Mouse (Mus musculus): ENCODE data around the gene Sh3tc1. TPM values are rescaled to one million over a fixed set of nuclear protein-coding genes. Genes with fewer than 3 reads are reported as not detected.

Sh3tc1 gene
- polyA plus RNA-seq, 1 experiment from 2014 or later, result 1.5 TPM

DNA sequence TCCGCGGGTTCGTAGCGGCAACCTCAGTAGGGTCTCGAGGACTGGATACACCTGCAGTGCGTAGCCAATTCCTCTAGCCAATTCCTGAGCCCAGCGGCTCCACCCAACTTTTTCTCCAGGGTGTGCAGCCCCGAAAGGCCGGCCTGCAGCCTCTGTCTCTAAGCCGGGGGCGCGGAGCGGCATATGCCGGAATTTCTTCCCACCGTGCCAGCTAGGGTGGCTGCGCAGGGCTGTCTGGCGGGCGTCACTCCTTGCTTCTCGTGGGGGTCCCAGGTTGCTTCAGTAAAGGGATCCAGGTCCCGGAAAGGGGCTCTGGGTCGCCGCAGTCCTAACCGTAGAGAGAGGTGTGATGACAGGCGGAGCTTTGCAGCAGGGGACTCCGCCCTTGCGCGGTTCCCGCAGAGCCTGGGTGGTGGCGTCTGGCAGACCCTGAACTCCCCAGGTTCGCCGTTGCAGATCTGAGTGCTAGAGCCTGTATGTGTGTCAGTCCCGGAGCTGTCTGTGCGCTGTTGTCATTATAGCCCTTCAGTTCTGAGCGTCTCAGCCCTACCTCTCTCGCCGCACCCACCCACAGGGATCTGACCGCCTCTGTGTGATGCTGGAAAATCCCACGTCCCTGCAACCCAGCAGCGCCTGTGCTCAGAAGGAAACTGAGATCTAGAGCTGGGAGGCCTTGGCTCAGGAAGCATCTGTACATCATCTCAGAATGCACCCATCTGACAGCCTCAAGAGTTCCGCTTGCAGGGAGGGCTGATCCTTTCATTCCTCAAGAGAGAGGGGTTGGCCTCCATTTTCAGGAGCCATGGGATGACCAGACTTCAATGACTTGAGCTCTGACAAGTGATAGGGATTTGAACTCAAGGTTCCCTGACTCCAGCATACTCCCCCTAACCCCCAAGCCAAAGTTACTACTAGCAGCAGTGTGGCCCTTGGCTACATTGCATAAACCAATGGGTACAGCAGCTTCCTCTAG, 18.6 kb upstream of the Sh3tc1 start:
- peak overlapping the region; percentile 60 for H3K9ac ChIP-seq (ENCODE audit: low read depth, low read length)
- DNase-seq (ENCODE audit: low spot score) (no peak), ATAC-seq (ENCODE audit: low FRiP score) (no peak; the same call in 1 of the 2 replicates)
- peak overlapping the region; percentile 98 for H3K4me2 ChIP-seq (replicated peaks; ENCODE audit: low read depth, low read length)
- no peaks in the 10 kb centered on the region; the same call in 1 of the 2 replicates for H3K4me1 ChIP-seq (replicated peaks; ENCODE audit: control insufficient read depth, insufficient read depth, low read length)
- H3K27ac ChIP-seq (ENCODE audit: low read depth, low read length), result no peak overlapping the region
- H3K27me3 ChIP-seq (ENCODE audit: control insufficient read depth, insufficient read depth, low read length), result peaks cover 25% of the 10 kb centered on the region
- H3K36me3 ChIP-seq (ENCODE audit: control insufficient read depth, insufficient read depth, low read length), result no peaks in the 10 kb centered on the region
- 2% methylated on average over 40 of the region's 40 CpGs for WGBS
- H3K4me3 ChIP-seq (ENCODE audit: low read depth, low read length), result peak overlapping the region; percentile 51
- H3K9me3 ChIP-seq (ENCODE audit: control insufficient read depth, low read length), result no peaks in the 10 kb centered on the region

DNA sequence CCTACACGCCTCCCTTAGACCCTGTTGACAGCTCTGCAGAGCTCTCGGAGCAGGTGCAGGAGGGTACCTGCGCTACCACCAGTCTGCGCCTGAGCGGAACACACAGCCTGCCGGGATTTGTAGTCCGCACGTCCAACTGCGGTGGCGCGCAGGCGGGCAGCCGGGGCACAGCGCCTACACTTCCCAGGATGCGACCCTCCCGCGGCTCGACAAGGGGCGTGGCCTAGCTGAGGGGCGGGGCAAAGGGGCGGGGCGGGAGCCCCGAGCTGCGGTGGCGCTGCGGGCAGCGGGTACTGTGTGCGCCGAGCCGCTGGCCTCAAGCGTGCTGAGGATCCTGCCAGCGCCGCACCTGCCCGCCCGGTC, 17.8 kb upstream of the Sh3tc1 start, which contains the start of gene Ablim2:
TSS of gene Ablim2 (plus strand) at position 242 of the 363 bp plus-strand sequence.
- under 1% methylated on average over 35 of the region's 35 CpGs for WGBS
- Histone ChIP-seq H3K9me3 (ENCODE audit: control insufficient read depth, low read length) (no peaks in the 10 kb centered on the region), H3K9ac (ENCODE audit: low read depth, low read length) (peak within 1 kb of the TSS; percentile 60), H3K27ac (ENCODE audit: low read depth, low read length) (no peak within 1 kb of the TSS), H3K4me3 (ENCODE audit: low read depth, low read length) (peak within 1 kb of the TSS; percentile 51), H3K36me3 (ENCODE audit: control insufficient read depth, insufficient read depth, low read length) (no peaks in the 10 kb centered on the region), H3K4me1 (replicated peaks; ENCODE audit: control insufficient read depth, insufficient read depth, low read length) (no peaks in the 10 kb centered on the region; the same call in 1 of the 2 replicates), H3K27me3 (ENCODE audit: control insufficient read depth, insufficient read depth, low read length) (peaks cover 25% of the 10 kb centered on the region), H3K4me2 (replicated peaks; ENCODE audit: low read depth, low read length) (peak within 1 kb of the TSS; percentile 98)
- DNase-seq (ENCODE audit: low spot score), result peak; percentile 96
- ATAC-seq (ENCODE audit: low FRiP score), result peak; percentile 96

DNA sequence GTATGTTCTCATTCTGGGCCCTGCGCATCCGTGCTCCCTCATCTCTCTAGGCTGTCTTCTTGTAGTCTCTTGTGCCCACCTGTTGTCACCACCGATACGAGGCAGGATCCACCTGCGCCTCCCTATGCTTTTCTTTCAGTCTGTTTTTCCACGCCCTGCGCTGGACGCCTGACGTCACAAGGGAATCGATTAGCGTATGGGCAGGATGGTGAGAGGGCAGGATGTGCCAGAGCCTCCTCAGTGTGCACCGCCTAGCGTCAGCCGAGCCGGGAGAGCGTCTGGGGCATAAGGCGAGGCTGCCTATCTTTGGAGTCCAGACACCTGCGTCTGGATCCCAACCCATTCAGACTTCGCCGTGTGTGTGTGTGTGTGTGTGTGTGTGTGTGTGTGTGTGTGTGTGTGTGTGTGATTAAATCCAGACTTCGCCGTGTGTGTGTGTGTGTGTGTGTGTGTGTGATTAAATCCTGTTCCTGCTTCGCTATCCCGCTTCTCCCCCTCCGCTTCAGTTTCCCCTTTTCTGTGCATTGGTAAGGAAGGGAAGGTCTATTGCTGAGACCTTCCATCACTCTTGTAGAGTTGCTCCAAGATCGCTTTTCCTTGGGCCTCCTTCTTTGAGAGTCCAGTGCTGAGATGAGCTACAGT, 17.3 kb upstream of the Sh3tc1 start:
- no peak overlapping the region; the same call in 1 of the 2 replicates for H3K9ac ChIP-seq (ENCODE audit: low read depth, low read length)
- no peaks in the 10 kb centered on the region; the same call in 1 of the 2 replicates for H3K4me1 ChIP-seq (replicated peaks; ENCODE audit: control insufficient read depth, insufficient read depth, low read length)
- peak overlapping the region; percentile 51 for H3K4me3 ChIP-seq (ENCODE audit: low read depth, low read length)
- WGBS, result 10% methylated on average over 26 of the region's 26 CpGs
- ATAC-seq (ENCODE audit: low FRiP score), result peak; percentile 56
- H3K27me3 ChIP-seq (ENCODE audit: control insufficient read depth, insufficient read depth, low read length), result peaks cover 25% of the 10 kb centered on the region
- peak overlapping the region; percentile 98 for H3K4me2 ChIP-seq (replicated peaks; ENCODE audit: low read depth, low read length)
- peak; percentile 35 for DNase-seq (ENCODE audit: low spot score)
- H3K27ac ChIP-seq (ENCODE audit: low read depth, low read length), result no peak overlapping the region
- H3K36me3 ChIP-seq (ENCODE audit: control insufficient read depth, insufficient read depth, low read length), result no peaks in the 10 kb centered on the region
- H3K9me3 ChIP-seq (ENCODE audit: control insufficient read depth, low read length), result no peaks in the 10 kb centered on the region

DNA sequence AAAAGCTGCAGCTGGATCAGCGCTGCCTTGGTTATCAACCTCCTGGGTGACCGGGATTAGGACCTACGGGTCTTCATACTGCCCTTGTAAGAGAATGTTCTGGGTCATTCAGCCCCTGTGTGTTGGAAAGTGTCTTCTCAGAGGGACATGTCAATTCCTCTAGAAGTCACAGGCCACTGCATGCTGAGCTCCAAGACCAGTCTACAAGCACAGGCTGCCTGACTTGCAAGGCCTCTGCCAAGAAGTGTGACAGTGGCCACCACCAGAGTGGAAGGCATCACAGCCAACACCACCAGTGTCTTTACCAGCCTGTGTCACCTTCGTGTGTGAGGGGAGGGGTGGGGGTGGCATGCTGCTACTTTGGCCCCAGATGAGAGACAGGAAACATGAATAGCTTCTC, 16.2 kb upstream of the Sh3tc1 start:
- DNase-seq (ENCODE audit: low spot score), result no peak
- 72% methylated on average over 4 of the region's 4 CpGs for WGBS

GRCm38 (mm10) chr5:35755131-35755733, 15.4 kb upstream of the Sh3tc1 start:
- H3K36me3 ChIP-seq (ENCODE audit: control insufficient read depth, insufficient read depth, low read length), result no peaks in the 10 kb centered on the region
- WGBS, result 30% methylated on average over 5 of the region's 5 CpGs
- H3K4me1 ChIP-seq (replicated peaks; ENCODE audit: control insufficient read depth, insufficient read depth, low read length), result no peaks in the 10 kb centered on the region; the same call in 1 of the 2 replicates
- no peak for ATAC-seq (ENCODE audit: low FRiP score)
- no peak overlapping the region for H3K4me2 ChIP-seq (replicated peaks; ENCODE audit: low read depth, low read length)
- peak; percentile 81 for DNase-seq (ENCODE audit: low spot score)
- H3K9ac ChIP-seq (ENCODE audit: low read depth, low read length), result no peak overlapping the region
- H3K4me3 ChIP-seq (ENCODE audit: low read depth, low read length), result no peak overlapping the region
- no peaks in the 10 kb centered on the region for H3K9me3 ChIP-seq (ENCODE audit: control insufficient read depth, low read length)
- peaks cover 25% of the 10 kb centered on the region for H3K27me3 ChIP-seq (ENCODE audit: control insufficient read depth, insufficient read depth, low read length)
- no peak overlapping the region for H3K27ac ChIP-seq (ENCODE audit: low read depth, low read length)

More for the DNA sequence above, 16.2 kb upstream of the Sh3tc1 start:
- peaks cover 25% of the 10 kb centered on the region for H3K27me3 ChIP-seq (ENCODE audit: control insufficient read depth, insufficient read depth, low read length)
- H3K9me3 ChIP-seq (ENCODE audit: control insufficient read depth, low read length), result no peaks in the 10 kb centered on the region
- ATAC-seq (ENCODE audit: low FRiP score), result no peak
- no peak overlapping the region for H3K4me3 ChIP-seq (ENCODE audit: low read depth, low read length)
- no peaks in the 10 kb centered on the region for H3K36me3 ChIP-seq (ENCODE audit: control insufficient read depth, insufficient read depth, low read length)
- H3K9ac ChIP-seq (ENCODE audit: low read depth, low read length), result no peak overlapping the region
- no peaks in the 10 kb centered on the region; the same call in 1 of the 2 replicates for H3K4me1 ChIP-seq (replicated peaks; ENCODE audit: control insufficient read depth, insufficient read depth, low read length)
- H3K4me2 ChIP-seq (replicated peaks; ENCODE audit: low read depth, low read length), result no peak overlapping the region
- no peak overlapping the region for H3K27ac ChIP-seq (ENCODE audit: low read depth, low read length)

DNA sequence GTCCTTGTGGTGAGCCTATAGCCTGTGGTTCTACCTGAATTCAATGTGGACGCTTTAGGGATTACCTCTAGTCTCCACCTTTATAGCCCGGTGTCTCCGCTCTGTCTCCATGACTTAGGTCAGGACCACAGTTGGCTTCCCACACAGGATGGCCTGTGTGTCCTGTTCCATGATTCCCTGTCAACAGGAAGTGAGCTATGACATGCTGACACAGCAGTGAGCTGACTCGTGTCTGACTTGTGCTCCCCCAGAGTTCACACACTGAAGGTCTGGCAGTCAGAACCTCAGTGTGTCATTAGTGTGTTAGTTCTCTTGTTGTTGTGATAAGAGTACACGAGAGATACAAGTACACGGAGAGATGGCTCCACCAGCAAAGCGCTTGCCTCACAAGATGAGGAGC, 11.2 kb upstream of the Sh3tc1 start:
- H3K36me3 ChIP-seq (ENCODE audit: control insufficient read depth, insufficient read depth, low read length), result no peaks in the 10 kb centered on the region
- no peaks in the 10 kb centered on the region for H3K27me3 ChIP-seq (ENCODE audit: control insufficient read depth, insufficient read depth, low read length)
- no peaks in the 10 kb centered on the region for H3K9me3 ChIP-seq (ENCODE audit: control insufficient read depth, low read length)
- no peak overlapping the region for H3K4me3 ChIP-seq (ENCODE audit: low read depth, low read length)
- WGBS, result 86% methylated on average over 7 of the region's 7 CpGs
- no peak overlapping the region for H3K4me2 ChIP-seq (replicated peaks; ENCODE audit: low read depth, low read length)
- ATAC-seq (ENCODE audit: low FRiP score), result no peak
- H3K9ac ChIP-seq (ENCODE audit: low read depth, low read length), result no peak overlapping the region
- no peak for DNase-seq (ENCODE audit: low spot score)
- H3K27ac ChIP-seq (ENCODE audit: low read depth, low read length), result no peak overlapping the region
- no peaks in the 10 kb centered on the region; the same call in 1 of the 2 replicates for H3K4me1 ChIP-seq (replicated peaks; ENCODE audit: control insufficient read depth, insufficient read depth, low read length)

DNA sequence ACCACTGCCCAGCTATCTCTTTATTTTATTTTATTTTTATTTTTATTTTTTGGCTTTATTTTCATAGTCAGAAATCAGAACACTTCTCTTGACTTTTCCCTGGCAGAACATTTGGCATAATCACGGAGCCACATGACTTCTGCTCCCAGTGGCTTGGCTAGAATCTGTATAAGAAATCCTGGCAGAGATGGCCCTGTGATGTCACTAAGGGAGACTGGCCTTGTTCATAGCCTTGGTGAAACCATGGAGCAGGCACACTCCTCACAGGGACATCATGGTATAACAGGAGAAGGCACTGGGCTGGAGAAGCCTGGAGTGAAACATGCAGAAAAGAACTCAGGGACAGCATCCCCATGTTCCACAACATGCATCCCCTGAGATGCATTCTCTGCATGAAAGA, 10.2 kb upstream of the Sh3tc1 start:
- Histone ChIP-seq H3K9me3 (ENCODE audit: control insufficient read depth, low read length) (no peaks in the 10 kb centered on the region), H3K4me1 (replicated peaks; ENCODE audit: control insufficient read depth, insufficient read depth, low read length) (no peaks in the 10 kb centered on the region; the same call in 1 of the 2 replicates), H3K36me3 (ENCODE audit: control insufficient read depth, insufficient read depth, low read length) (no peaks in the 10 kb centered on the region), H3K4me3 (ENCODE audit: low read depth, low read length) (no peak overlapping the region), H3K9ac (ENCODE audit: low read depth, low read length) (no peak overlapping the region), H3K27ac (ENCODE audit: low read depth, low read length) (no peak overlapping the region), H3K27me3 (ENCODE audit: control insufficient read depth, insufficient read depth, low read length) (no peaks in the 10 kb centered on the region), H3K4me2 (replicated peaks; ENCODE audit: low read depth, low read length) (no peak overlapping the region)
- 87% methylated on average over 1 of the region's 1 CpGs for WGBS
- DNase-seq (ENCODE audit: low spot score), result no peak
- no peak for ATAC-seq (ENCODE audit: low FRiP score)

- Histone ChIP-seq H3K4me1 (replicated peaks; ENCODE audit: control insufficient read depth, insufficient read depth, low read length) (no peaks in the 10 kb centered on the region), H3K4me3 (ENCODE audit: low read depth, low read length) (no peak overlapping the region), H3K4me2 (replicated peaks; ENCODE audit: low read depth, low read length) (no peak overlapping the region), H3K27me3 (ENCODE audit: control insufficient read depth, insufficient read depth, low read length) (no peaks in the 10 kb centered on the region), H3K9me3 (ENCODE audit: control insufficient read depth, low read length) (no peaks in the 10 kb centered on the region), H3K27ac (ENCODE audit: low read depth, low read length) (no peak overlapping the region), H3K36me3 (ENCODE audit: control insufficient read depth, insufficient read depth, low read length) (no peaks in the 10 kb centered on the region), H3K9ac (ENCODE audit: low read depth, low read length) (no peak overlapping the region)
- no peak for ATAC-seq (ENCODE audit: low FRiP score)
- 69% methylated on average over 3 of the region's 3 CpGs for WGBS
- DNase-seq (ENCODE audit: low spot score), result no peak
These were observed 9.6 kb upstream of the Sh3tc1 start for GRCm38 (mm10) chr5:35749416-35749815.

Measured in hindbrain, embryonic 11.5 days (tissue).